Mouse (Mus musculus): ENCODE data around the gene Vwc2. TPM values are rescaled to one million over a fixed set of nuclear protein-coding genes. Genes with fewer than 3 reads are reported as not detected.

Gene Vwc2
- polyA plus RNA-seq (2015; fragmentation: Nextera tagmentation; extraction: Ambion mirVana) = 5.3 and 6.3 TPM in 2 replicates

DNA sequence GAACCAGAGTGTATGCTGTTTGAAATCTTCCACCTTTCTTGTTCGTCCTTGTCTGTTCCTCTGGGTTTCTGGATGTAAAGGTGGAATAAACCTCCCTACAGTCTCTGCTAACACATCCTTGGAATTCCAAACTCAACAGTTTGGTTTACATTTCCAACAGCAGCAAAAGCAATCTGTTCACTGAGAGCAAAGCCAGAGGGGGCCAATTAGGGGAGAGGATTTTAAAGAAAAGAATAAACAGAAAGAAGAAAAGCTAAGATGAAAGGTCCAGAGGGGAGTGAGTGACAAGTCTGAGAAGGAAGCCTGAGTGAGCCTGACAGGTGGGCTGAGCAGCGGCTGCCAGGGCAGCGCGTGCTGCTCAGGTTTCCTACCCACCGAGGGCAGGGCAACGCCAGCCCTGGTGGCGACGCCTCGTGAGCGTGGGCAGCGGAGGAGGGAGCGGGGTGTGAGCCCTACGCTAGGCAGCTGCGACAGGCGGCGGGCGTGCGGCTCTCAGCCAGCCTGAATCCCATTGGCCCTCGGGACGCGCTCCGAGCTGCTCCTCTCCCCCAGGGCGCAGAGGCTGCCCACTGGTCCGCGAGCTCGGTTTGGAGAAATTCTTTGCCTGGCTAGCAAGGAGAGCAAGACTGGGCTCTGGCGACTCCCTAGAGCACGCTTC, at the start of gene Vwc2:
Gene Vwc2, plus strand, starts transcription at position 648 of the 658 bp plus-strand sequence.
- Histone ChIP-seq H3K4me2 (peak within 1 kb of the TSS; percentile 91), H3K27ac (no peak within 1 kb of the TSS), H3K4me3 (peak within 1 kb of the TSS; percentile 49), H3K9ac (no peak within 1 kb of the TSS), H3K9me3 (no peaks in the 10 kb centered on the region), H3K27me3 (peaks cover 52% of the 10 kb centered on the region), H3K36me3 (no peaks in the 10 kb centered on the region), H3K4me1 (peaks cover 31% of the 10 kb centered on the region)
- ATAC-seq (ENCODE audit: insufficient number of reproducible peaks, low FRiP score, low TSS enrichment, low read depth) = peak; percentile 53
- WGBS = 1% methylated on average over 28 of the region's 28 CpGs

DNA sequence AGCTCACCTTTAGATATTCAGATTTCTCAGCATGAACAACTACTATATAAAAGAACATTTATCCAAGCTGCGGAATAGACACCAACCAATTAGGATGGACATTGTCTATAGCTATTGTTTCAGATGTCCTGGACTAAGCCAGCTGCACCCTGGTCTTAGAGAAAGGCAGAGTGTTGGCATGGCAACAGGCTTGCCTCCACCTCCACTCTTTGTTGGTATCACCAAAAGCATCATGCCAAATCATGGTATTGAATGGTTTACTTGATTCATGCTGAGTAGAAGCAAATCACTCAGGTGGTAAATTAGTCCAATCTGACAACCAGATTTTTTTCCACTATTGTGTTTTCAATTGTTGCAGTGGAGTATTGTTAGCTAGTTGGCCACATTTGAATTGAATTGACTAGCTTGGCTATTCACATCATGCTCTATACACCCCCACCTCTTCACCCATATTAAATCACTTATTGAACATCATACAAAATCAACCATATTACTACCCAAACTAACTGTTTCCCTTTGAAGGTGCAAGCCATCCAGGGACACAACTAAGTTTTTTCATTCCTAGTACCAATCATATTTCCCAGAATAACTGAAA, 25.8 kb upstream of the Vwc2 start:
- H3K4me2 ChIP-seq = no peak overlapping the region
- H3K9me3 ChIP-seq = no peaks in the 10 kb centered on the region
- H3K27me3 ChIP-seq = no peaks in the 10 kb centered on the region
- H3K9ac ChIP-seq = no peak overlapping the region
- no peaks in the 10 kb centered on the region for H3K4me1 ChIP-seq
- no peaks in the 10 kb centered on the region for H3K36me3 ChIP-seq
- no peak for ATAC-seq (ENCODE audit: insufficient number of reproducible peaks, low FRiP score, low TSS enrichment, low read depth)
- no peak overlapping the region for H3K27ac ChIP-seq
- H3K4me3 ChIP-seq = no peak overlapping the region
- 84% methylated on average over 1 of the region's 1 CpGs for WGBS

DNA sequence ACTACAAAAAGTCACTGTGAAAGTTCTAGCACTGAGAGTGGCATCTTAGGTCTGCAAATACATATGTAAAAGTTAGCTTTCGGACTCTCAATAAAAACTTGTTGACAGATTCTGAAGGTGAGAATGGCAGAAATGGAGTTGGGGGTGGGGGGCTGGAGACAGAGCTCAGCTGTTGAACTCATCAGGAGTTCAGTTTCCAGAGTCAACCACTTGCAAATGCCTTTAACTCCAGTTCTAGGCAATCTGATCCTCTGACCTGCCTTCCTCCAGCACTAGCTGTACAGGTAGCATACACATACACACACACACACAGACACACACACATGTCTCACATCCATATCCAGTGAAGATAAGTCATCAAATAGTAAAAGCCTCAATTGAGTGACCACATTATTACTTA, 16.4 kb upstream of the Vwc2 start:
- WGBS = 79% methylated on average over 1 of the region's 1 CpGs
- no peak overlapping the region for H3K4me3 ChIP-seq
- ATAC-seq (ENCODE audit: insufficient number of reproducible peaks, low FRiP score, low TSS enrichment, low read depth) = no peak
- no peaks in the 10 kb centered on the region for H3K27me3 ChIP-seq
- peaks cover 3% of the 10 kb centered on the region; the same call in 1 of the 2 replicates for H3K4me1 ChIP-seq
- H3K9ac ChIP-seq = no peak overlapping the region
- H3K9me3 ChIP-seq = no peaks in the 10 kb centered on the region
- H3K36me3 ChIP-seq = no peaks in the 10 kb centered on the region
- H3K27ac ChIP-seq = no peak overlapping the region
- no peak overlapping the region for H3K4me2 ChIP-seq

DNA sequence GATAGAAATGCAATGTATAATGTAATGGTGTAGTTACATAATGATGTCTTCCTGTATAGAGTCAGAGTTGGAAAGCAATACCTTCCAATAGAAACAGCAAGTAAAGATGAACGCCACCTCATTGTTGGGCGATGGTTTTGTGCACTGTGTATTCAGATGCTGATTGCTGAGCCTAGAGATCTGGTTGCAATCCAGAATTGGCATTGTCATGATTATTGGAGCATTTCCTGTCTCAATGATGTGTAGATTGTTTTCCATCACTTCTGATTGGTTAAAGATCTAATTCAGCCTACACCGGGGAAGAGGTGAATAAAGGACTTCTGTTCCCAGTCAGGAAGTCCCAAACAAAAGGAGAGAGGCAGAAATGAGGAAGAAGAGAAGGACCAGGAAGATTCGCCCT, 15.7 kb upstream of the Vwc2 start:
- no peak overlapping the region for H3K4me2 ChIP-seq
- H3K27ac ChIP-seq = no peak overlapping the region
- H3K9ac ChIP-seq = no peak overlapping the region
- H3K36me3 ChIP-seq = no peaks in the 10 kb centered on the region
- peaks cover 5% of the 10 kb centered on the region; the same call in 1 of the 2 replicates for H3K4me1 ChIP-seq
- no peaks in the 10 kb centered on the region for H3K9me3 ChIP-seq
- ATAC-seq (ENCODE audit: insufficient number of reproducible peaks, low FRiP score, low TSS enrichment, low read depth) = no peak
- H3K27me3 ChIP-seq = no peaks in the 10 kb centered on the region
- 79% methylated on average over 4 of the region's 4 CpGs for WGBS
- no peak overlapping the region for H3K4me3 ChIP-seq

DNA sequence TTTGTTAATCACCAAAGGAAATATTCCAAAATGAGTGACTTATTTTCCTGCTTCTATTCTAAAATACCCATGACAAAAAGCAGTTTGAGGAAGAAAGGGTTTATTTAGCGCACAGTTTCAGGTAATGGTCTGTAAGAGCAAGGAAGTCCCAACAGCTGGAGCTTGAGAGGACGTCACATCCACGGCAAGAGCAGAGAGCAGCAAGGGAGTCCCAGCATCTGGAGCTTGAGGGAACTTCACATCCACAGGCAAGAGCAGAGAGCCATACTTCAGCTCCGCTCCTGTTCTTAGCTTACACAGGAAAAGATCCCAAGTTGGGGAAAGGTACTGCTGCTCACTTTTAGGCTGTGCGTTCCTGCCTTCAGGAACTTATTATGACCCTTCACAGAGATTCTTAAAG, 15.0 kb upstream of the Vwc2 start:
- Histone ChIP-seq H3K27ac (no peak overlapping the region), H3K4me3 (no peak overlapping the region), H3K27me3 (no peaks in the 10 kb centered on the region), H3K9ac (no peak overlapping the region), H3K4me1 (peaks cover 5% of the 10 kb centered on the region; the same call in 1 of the 2 replicates), H3K36me3 (no peaks in the 10 kb centered on the region), H3K4me2 (no peak overlapping the region), H3K9me3 (no peaks in the 10 kb centered on the region)
- ATAC-seq (ENCODE audit: insufficient number of reproducible peaks, low FRiP score, low TSS enrichment, low read depth) = no peak
- 81% methylated on average over 5 of the region's 5 CpGs for WGBS

DNA sequence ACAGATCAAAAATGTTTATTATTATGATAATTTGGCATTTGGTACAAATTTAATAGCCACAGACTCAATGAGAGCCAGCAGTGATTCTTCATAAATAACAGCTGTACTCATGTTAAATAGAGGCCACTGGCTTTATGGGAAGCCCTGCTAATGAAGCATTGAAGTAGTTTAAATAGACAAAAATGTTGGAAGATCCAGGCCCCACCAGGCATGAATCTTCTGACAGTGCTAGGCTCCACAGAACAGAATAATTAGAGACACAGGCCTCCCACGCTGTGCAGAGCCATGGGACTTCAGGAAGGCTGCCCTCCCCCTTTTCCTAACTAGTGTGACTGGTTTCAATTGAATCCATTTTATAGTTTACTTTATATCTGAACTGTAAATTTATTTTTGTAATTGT, 11.8 kb upstream of the Vwc2 start:
- no peaks in the 10 kb centered on the region for H3K27me3 ChIP-seq
- no peak overlapping the region for H3K4me2 ChIP-seq
- H3K36me3 ChIP-seq = no peaks in the 10 kb centered on the region
- ATAC-seq (ENCODE audit: insufficient number of reproducible peaks, low FRiP score, low TSS enrichment, low read depth) = no peak
- H3K4me3 ChIP-seq = no peak overlapping the region
- peaks cover 5% of the 10 kb centered on the region; the same call in 1 of the 2 replicates for H3K4me1 ChIP-seq
- 10% methylated on average over 1 of the region's 1 CpGs for WGBS
- H3K9me3 ChIP-seq = no peaks in the 10 kb centered on the region
- H3K9ac ChIP-seq = no peak overlapping the region
- no peak overlapping the region for H3K27ac ChIP-seq

DNA sequence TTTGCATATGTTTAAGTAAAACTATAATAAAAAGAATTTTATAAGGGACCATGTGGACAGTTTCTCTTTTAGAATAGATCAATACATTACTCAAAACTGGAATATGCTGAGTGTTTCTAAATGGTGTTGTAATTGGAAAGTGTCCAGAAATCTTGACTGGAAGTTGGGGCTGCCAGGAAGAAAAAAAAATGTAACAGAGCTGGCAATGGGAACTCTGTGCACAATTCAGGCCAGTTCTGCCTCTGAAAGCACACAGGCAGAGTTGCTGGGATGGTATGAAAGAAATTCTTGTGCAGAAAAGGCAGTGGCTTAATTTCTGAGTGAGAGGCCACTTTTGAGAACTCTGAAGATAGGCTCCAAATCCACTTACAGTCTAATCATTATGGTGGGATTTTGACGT, 11.4 kb upstream of the Vwc2 start:
- WGBS = 33% methylated on average over 1 of the region's 1 CpGs
- Histone ChIP-seq H3K9ac (no peak overlapping the region), H3K4me3 (no peak overlapping the region), H3K36me3 (no peaks in the 10 kb centered on the region), H3K9me3 (no peaks in the 10 kb centered on the region), H3K27ac (0 out of 2 replicates have a peak overlapping the region, but pooled peaks have one; percentile 57), H3K4me2 (no peak overlapping the region), H3K27me3 (no peaks in the 10 kb centered on the region), H3K4me1 (peaks cover 5% of the 10 kb centered on the region; the same call in 1 of the 2 replicates)
- no peak; the same call in 1 of the 2 replicates for ATAC-seq (ENCODE audit: insufficient number of reproducible peaks, low FRiP score, low TSS enrichment, low read depth)

DNA sequence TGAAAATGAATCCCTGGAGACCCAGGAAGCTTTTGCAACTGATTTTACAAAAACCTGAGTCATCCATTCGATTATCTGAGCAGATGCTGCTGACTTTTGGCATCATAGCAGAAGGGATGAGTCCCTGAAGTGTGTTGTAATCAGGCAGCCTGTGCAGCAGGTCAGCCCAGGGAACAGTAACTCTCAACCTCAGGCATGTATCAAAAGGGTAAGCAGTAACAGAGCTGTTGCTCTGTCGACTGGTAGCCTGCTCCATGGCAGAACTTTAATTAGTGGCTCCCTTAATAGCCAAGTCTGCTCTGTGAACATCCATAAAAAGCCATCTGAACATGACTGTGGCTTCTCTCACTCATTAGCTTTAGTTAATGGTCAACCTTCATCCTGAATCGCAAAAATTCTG, 5.1 kb upstream of the Vwc2 start:
- 50% methylated on average over 3 of the region's 3 CpGs for WGBS
- no peak overlapping the region for H3K4me2 ChIP-seq
- H3K9me3 ChIP-seq = no peaks in the 10 kb centered on the region
- H3K27me3 ChIP-seq = peaks cover 15% of the 10 kb centered on the region
- H3K4me1 ChIP-seq = peaks cover 4% of the 10 kb centered on the region
- no peak for ATAC-seq (ENCODE audit: insufficient number of reproducible peaks, low FRiP score, low TSS enrichment, low read depth)
- H3K4me3 ChIP-seq = no peak overlapping the region
- no peak overlapping the region for H3K9ac ChIP-seq
- H3K36me3 ChIP-seq = no peaks in the 10 kb centered on the region
- H3K27ac ChIP-seq = no peak overlapping the region

DNA sequence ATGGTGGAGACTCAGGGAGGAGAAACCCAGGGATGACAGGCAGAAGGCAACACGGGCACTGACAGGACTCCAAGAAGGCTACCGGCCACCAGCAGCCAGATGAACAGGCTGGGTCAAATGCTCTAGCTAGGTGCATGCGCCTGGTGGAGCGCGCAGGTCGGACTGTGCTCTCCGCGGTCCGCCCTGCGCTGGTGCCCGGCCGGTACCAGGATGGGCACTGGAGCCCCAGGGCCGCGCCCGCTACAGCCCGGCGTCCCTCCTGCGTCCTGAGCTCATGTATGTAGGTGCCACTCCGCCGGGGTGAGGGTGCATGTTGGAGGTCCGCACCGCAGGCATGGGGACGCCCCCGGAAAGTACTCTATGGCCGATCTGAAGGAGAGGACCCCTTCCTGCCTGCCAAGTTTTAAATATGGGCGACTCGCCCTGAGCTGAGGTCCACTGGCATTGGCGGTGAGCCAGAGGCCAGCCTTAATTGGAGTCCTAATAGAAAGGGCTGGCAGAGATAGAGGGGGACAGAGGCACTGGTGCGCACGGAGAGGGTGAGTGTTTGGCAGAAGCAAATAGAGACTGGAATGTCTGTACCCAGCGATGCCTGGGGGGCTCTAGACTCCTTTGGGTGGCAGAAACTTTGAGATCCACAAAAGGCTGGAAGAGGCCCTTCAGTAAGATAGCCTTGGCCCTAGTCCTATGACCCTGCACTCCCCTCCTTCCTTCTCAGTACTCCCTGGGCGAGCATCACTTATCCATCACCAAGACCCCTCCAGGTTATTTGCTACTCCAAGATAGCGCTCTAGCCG, 409 bp downstream of the Vwc2 start:
- WGBS = under 1% methylated on average over 34 of the region's 34 CpGs
- H3K27me3 ChIP-seq = peaks cover 58% of the 10 kb centered on the region
- peak overlapping the region; percentile 49 for H3K4me3 ChIP-seq
- H3K4me2 ChIP-seq = peak overlapping the region; percentile 91
- H3K36me3 ChIP-seq = no peaks in the 10 kb centered on the region
- no peak overlapping the region for H3K9ac ChIP-seq
- H3K27ac ChIP-seq = no peak overlapping the region
- H3K4me1 ChIP-seq = peaks cover 31% of the 10 kb centered on the region
- no peaks in the 10 kb centered on the region for H3K9me3 ChIP-seq
- peak; percentile 3; the same call in 1 of the 2 replicates for ATAC-seq (ENCODE audit: insufficient number of reproducible peaks, low FRiP score, low TSS enrichment, low read depth)

DNA sequence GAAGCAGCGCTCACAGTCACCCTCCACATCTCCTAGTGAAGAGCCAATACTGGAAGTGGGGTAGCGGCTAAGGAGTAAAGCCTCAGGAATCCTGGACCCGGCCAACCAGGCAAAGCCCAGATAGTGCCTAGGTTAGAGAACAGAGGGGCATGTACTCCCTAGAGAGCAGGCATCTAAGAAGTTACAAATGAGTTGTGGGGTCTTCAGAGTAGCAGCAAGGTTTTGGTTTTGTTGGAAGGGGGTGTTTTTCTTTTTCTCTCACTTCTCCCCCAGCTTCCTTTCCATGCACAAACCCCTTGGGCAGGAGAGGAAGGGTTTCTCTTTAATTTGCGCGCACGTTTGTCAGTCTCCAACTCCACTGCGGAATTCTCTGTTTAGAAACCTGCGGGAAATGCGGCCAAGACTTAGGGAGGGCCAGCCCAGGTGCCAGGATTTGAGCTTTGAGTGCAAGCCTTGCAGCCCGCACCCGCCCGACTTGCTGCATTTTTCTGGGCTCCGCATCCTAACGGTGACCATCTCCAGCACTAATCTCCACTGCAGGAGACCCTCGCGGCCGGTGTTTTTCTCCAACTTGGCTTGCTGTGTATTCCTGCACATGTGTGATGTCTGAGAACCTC, 1.1 kb downstream of the Vwc2 start:
- WGBS = 1% methylated on average over 17 of the region's 17 CpGs
- peaks cover 31% of the 10 kb centered on the region for H3K4me1 ChIP-seq
- H3K9ac ChIP-seq = no peak overlapping the region
- H3K9me3 ChIP-seq = no peaks in the 10 kb centered on the region
- no peak for ATAC-seq (ENCODE audit: insufficient number of reproducible peaks, low FRiP score, low TSS enrichment, low read depth)
- no peak overlapping the region for H3K27ac ChIP-seq
- no peaks in the 10 kb centered on the region for H3K36me3 ChIP-seq
- peaks cover 59% of the 10 kb centered on the region for H3K27me3 ChIP-seq
- H3K4me3 ChIP-seq = peak overlapping the region; percentile 49
- peak overlapping the region; percentile 91 for H3K4me2 ChIP-seq

DNA sequence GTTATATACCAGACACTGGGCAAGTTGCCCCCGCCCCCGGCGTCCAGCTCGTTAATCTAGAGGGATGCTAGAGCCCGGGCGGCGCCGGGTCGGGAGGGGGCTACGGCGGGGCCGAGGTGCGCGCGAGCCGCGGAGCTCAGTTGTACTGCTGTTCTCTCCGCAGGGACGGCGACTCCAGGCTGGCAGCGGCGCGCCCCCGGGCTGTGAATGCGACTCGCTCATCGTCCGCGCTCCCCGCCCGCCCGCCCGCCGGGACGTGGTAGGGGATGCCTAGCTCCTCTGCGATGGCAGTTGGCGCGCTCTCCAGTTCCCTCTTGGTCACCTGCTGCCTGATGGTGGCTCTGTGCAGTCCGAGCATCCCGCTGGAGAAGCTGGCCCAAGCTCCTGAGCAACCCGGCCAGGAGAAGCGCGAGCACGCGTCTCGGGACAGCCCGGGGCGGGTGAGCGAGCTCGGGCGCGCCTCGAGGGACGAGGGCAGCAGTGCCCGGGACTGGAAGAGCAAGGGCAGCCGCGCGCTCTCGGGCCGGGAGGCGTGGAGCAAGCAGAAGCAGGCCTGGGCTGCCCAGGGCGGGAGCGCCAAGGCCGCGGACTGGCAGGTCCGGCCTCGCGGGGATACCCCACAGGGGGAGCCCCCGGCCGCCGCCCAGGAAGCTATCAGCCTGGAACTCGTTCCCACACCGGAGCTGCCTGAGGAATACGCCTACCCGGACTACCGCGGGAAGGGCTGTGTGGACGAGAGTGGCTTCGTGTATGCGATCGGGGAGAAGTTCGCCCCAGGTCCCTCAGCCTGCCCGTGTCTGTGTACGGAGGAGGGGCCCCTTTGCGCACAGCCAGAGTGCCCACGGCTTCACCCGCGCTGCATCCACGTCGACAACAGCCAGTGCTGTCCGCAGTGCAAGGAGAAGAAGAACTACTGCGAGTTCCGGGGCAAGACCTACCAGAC, 1.9 kb downstream of the Vwc2 start:
- Histone ChIP-seq H3K27ac (no peak overlapping the region), H3K9me3 (no peaks in the 10 kb centered on the region), H3K4me3 (peak overlapping the region; percentile 49), H3K4me1 (peaks cover 31% of the 10 kb centered on the region), H3K9ac (peak overlapping the region; percentile 28; the same call in 1 of the 2 replicates), H3K27me3 (peaks cover 59% of the 10 kb centered on the region), H3K4me2 (peak overlapping the region; percentile 91), H3K36me3 (no peaks in the 10 kb centered on the region)
- ATAC-seq (ENCODE audit: insufficient number of reproducible peaks, low FRiP score, low TSS enrichment, low read depth) = 0 out of 2 replicates have a peak, but pooled peaks have one; percentile 17
- WGBS = under 1% methylated on average over 93 of the region's 93 CpGs

All from limb, embryonic 15.5 days (tissue).